Mouse (Mus musculus) subcutaneous adipose tissue, adult 2 months (tissue): ENCODE results near the gene Cdx2. TPM values are rescaled to one million over a fixed set of nuclear protein-coding genes. Genes with fewer than 3 reads are reported as not detected.

Experiments
- polyA plus RNA-seq: library from polyadenylated mRNA; depleted of rRNA; stranded (reverse); fragments of >200 nt; gene quantifications from 2 replicates; pipeline ENCODE4 v1.2.3, GENCODE M21; 2012; ENCODE audit warnings: low replicate concordance; rRNA removed

Gene Cdx2
- not detected in 2 replicates for polyA plus RNA-seq

DNA sequence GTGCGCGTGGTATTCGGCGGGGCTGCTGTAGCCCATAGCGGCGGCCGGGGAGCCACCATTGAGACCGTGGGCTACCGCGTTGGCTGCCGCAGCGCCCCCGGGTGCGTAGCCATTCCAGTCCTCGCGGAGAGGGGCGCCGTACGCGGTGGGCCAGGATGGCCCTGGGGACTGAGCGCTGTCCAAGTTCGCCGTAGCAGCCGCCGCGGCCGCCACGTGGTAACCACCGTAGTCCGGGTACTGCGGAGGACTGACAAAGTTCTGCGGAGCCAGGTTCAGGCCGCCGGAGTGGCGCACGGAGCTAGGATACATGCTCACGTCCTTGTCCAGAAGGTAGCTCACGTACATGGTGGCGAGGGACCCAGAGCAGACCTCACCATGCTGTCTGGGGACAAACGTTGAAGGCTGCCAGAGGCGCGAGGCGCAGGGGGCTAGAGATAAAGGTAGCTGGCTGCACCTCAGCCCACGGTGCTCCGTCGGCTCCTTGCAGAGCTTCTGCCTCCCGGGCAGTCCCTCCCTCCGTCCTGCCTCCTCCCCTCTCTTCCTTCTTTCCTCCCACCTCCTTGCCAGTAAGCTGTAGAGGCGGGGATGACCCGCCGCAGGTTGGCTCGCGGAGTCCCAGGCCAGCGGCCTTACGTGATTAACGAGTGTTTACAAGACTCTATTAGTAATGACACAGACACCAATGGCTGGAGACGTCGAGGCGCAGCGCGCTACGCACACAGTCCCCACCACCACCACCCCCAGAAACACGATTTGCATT lies at the start of gene Cdx2:
Gene Cdx2, minus strand, starts transcription at position 633 of the 760 bp plus-strand sequence.

DNA sequence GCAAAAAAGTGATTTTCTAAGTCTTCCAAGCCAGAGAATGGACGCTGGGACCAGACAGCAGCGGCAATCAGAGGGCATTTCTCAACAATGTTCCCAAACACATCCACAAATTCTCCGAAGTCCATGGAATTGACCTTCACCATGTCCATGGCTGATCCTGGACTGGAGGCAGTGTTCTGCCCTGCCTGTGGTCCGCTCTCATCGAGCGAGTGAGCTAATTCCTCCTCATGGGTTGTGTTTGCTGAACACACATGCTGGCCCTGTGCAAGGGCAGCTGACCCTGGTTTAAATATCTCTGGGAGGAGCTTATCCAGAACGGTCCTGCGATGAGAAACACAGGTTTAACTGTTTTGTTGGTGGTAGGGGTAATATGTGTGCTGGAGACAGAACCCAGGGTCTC lies 15.1 kb upstream of the Cdx2 start, which contains the start of gene Urad:
Gene Urad, minus strand, starts transcription at position 258 of the 400 bp plus-strand sequence.

DNA sequence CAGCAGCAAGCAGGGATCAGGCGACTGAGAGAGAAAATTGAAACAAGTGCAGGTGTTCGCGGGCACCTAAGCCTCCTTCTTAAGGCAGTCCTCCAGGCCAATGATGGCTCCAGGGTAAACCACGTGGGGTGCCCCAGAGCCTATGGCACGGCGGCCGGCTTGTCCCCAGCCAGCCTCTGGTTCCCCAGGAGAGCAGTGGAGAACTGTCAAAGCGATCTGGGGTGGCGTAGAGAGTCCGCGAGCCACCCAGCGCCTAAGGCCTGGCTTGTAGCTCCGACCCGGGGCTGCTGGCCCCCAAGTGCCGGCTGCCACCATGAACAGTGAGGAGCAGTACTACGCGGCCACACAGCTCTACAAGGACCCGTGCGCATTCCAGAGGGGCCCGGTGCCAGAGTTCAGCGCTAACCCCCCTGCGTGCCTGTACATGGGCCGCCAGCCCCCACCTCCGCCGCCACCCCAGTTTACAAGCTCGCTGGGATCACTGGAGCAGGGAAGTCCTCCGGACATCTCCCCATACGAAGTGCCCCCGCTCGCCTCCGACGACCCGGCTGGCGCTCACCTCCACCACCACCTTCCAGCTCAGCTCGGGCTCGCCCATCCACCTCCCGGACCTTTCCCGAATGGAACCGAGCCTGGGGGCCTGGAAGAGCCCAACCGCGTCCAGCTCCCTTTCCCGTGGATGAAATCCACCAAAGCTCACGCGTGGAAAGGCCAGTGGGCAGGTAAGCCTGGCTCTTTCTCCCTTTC lies 37.0 kb downstream of the Cdx2 start, which contains the start of gene Pdx1:
Gene Pdx1, plus strand, starts transcription at position 34 of the 747 bp plus-strand sequence.

Other genes starting within 250 kb of the Cdx2 start
- 21.9 and 41.0 TPM in 2 replicates for gene Lnx2, start 230.7 kb downstream of the Cdx2 start, polyA plus RNA-seq
- gene Polr1d, start 230.2 kb downstream of the Cdx2 start, polyA plus RNA-seq: 60.8 and 66.7 TPM in 2 replicates
- not detected in 2 replicates for gene Gsx1, start 118.6 kb downstream of the Cdx2 start, polyA plus RNA-seq
- not detected in 2 replicates for gene Pdx1, start 37.3 kb downstream of the Cdx2 start, polyA plus RNA-seq
- gene Urad, start 15.2 kb upstream of the Cdx2 start, polyA plus RNA-seq: not detected in 2 replicates
- gene Flt3, start 93.2 kb upstream of the Cdx2 start, polyA plus RNA-seq: 0.42 and 1.6 TPM in 2 replicates
- 33.9 and 41.7 TPM in 2 replicates for gene Pan3, start 122.9 kb upstream of the Cdx2 start, polyA plus RNA-seq